Mouse (Mus musculus) cerebellum, postnatal 14 days (tissue): ENCODE measurements around the gene Arhgef28.

Experiments
- DNase-seq, 2 experiments: peaks; one replicate each; pipeline ENCODE4 v3.0.0; 2021; ENCODE audit warnings: mixed read lengths in 2 of 2

The Arhgef28 gene

GRCm38 (mm10) chr13:98183157-98183878 lies 22.9 kb downstream of the Arhgef28 start:
- DNase-seq: no peak

- DNase-seq: no peak
These were observed 23.9 kb downstream of the Arhgef28 start for GRCm38 (mm10) chr13:98182330-98182729.

- no peak for DNase-seq
These were observed 25.6 kb downstream of the Arhgef28 start for GRCm38 (mm10) chr13:98180636-98181035.

DNA sequence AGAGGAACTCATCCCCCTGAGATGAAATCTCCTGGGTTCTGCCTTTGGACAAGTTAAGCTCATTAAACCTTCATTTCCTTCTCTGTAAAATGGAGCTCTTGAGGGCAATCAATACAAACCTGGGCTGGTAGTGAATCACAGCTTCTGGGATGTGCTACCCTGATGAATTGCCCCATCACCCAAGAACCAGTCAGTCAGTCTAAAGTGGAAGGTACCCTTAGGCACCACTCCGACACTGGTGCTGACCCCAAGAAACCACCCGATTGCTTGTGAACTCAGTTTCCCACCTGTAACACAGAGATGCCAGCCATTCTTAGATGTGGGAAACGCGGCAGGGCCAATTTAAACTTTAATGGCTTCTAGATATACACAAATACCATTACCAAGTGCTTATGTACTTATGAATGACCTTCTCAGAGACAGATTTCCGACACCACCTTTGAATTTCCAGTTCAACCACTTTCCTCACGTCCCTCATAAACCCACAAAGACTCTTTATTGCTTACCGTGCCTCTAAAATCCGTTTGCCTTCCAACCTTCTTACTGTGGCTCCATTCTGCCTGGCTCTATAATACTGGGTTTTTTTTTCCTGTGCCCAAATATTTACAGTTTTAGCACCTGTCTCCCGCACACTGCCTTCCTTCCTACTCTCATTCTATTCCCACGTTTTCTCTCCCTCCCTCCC lies 30.8 kb downstream of the Arhgef28 start:
- no peak for DNase-seq

DNA sequence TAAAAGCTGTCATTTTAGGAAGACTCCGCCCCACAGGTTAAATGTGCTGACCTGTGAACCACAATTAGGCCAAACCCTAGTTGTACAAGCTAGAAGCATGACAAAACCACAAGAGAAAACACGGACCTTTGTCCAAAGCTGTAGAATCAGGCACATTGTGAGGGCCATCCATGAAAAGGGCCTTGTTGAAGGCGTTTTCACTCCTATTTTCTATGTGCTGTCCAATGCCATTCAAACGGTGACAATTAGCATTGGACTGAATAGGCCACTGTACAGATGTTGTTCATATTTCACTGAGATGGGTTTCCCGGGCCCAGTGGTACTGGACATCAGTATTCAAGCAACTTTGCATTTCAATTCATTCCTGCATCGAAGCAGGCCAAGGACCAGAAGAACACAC lies 33.2 kb downstream of the Arhgef28 start:
- no peak for DNase-seq

- DNase-seq: no peak
These were observed 33.9 kb downstream of the Arhgef28 start for GRCm38 (mm10) chr13:98172365-98172764.

GRCm38 (mm10) chr13:98171706-98172105 lies 34.5 kb downstream of the Arhgef28 start:
- no peak for DNase-seq

DNA sequence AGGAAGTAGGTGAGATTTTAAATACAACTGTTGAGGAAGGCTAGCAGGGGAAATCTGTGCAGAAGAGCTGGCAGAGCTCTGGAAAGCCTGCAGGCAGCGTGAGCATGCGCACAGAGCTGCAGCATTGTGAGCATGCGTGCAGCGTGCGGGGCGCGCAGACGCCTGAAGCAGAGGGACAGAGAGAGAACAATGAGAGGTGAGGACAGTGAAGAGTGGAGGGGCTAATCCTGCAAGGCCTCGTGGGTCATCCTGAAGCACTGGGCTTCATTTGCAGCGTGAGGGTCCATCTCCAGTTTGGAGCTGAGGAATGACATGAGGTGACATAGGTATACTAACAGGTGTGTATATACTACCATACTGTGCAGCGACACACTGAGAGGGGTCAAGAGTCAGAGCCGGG lies 35.0 kb downstream of the Arhgef28 start:
- DNase-seq: peak in 1 of 2 experiments; percentile 10

DNA sequence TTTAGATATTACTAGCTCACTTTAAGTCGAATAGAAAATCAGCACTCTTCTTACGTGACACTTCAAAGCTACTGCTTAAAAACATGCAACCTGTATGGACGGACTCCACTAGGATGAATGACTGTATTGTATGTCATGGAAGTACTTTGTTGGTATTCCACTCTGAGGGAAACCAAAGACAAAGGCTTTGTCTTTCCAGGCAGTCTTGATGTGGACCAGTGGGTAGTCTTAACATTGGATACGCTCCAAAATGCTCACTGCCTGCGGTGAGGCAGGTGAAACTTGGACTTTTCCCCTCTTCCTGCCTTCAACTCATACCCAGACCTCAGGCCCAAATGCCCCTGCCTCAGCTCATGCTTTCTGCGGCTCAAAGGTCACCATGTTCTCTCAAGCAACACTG lies 41.4 kb downstream of the Arhgef28 start:
- DNase-seq: no peak

DNA sequence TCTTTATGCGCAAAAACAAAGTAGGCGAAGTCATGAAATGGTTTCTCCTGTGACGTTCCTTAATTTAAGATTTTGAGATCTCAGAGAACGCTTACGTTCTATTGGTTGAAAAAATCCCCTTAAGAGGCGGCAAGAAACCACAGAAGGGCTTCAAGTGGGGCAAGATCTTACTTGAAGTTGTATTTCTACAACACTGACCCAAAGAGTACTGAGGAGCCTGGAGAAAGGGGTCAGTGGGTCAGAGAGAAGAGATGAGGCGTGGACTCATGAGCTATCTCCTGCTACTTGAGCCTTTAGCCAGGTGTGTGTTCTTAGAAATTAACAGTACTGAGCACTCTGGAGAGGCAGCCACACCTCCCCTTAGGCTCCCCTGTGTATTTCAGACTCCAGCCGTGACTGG lies 44.7 kb downstream of the Arhgef28 start:
- no peak for DNase-seq

GRCm38 (mm10) chr13:98156656-98157055 lies 49.6 kb downstream of the Arhgef28 start:
- no peak for DNase-seq

- DNase-seq: no peak
These were observed 53.5 kb downstream of the Arhgef28 start for GRCm38 (mm10) chr13:98152759-98153158.

DNA sequence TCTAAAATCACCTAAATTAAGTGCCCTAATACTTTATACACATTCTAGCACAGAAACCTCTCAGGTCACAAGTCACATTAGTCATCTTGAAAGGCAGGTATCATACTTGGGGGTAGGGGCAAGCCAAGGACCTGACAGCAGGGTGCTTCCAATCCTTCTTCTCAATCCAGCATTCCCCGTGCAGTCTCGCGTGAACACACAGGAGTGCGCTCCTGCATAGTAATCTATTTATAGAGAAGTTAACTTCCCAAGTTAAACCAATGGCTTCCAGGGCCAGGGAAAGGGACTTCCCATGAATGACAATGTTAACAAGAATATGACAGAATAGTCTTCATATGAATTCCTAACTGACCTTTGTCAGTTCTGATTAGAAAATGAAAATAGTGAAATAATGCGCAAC lies 58.7 kb downstream of the Arhgef28 start:
- no peak for DNase-seq

- no peak for DNase-seq
These were observed 59.6 kb downstream of the Arhgef28 start for GRCm38 (mm10) chr13:98146573-98147160.

DNA sequence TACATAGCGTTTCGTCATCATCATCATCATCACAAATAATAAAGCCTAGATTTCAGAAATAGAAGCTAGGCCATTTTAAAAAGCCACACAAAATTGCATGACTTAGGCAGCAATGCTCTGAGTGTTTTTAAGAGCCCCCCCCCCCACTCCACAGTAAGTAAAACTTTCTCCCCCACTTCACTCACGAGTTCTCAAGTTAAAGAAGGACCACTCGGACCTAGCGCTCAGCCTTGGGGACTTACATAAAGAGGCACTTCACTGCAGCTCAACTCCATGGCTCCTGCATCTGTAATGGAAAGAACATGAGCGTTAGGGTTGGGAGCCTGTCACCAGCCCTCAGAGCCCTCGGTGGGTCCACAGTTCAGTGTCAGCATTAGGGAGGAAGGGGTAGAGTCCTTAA lies 60.9 kb downstream of the Arhgef28 start:
- DNase-seq: no peak

DNA sequence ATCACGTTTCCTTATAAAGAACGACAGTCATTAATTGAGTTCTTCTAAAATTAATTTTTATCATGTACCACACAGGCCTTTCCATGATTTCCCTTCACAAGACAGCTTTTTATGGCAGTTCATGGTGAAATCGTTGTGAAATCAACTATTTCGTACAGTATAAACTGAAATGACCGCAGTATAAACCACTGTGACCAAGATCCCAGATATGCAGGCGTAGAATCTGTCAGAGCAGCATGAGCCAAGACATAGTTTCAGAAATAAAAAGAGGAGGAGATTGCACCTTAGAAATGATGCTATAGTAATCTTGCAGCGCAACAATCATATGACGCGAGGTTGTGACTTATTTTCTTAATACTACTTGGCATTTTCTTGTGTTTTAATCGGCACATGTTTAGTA lies 63.2 kb downstream of the Arhgef28 start:
- DNase-seq: no peak

DNA sequence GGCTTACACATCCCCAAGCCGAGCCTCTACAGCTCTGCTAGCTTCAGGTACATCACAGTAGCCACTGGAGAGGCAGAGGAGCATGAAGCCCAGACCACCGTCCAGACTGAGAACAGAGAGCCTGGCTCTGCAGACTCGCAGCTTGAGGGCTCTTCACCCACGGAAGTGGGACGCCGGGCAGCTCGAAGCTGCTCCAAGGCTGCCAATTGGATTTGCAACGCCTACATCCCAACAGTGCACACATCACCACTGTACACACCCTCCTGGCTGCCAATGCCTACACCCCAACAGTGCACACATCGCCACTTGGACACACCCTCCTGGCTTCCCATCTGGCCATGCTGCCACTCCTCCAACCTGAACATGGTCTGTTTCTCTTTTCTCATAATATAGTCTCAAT lies 65.6 kb downstream of the Arhgef28 start:
- DNase-seq: no peak

- DNase-seq: no peak
These were observed 67.5 kb downstream of the Arhgef28 start for GRCm38 (mm10) chr13:98138786-98139185.

DNA sequence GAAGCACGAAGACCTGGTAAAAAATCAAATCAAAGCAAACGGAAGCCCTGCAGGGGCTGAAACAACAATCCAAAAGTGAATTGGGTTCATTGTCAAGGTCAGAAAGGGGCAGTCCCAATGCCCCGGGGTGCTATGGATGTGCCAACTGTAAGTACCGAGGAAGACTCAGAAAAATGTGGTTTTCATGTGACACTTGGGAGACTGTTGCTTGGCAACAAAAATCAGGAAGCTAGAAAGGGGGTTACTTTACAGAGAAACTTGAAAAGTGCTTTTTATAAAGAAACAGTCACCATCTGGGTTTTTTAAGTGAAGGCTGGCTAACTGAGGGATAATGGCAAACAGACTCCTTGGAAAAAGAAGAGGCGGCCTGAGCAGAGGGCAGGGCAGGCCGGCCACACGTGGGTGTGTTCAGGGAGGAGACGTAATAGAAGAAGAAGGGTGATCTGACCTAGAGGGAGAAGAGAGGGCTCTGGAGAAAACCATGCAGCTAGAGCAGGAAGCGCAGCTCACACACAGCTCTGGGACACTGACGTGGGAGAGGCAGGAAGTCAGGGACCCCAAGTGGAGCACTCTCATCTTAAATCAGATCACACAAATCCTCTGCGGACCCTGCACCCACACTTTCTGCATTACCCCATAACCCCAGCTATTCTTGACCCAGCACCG lies 70.2 kb downstream of the Arhgef28 start:
- no peak for DNase-seq

DNA sequence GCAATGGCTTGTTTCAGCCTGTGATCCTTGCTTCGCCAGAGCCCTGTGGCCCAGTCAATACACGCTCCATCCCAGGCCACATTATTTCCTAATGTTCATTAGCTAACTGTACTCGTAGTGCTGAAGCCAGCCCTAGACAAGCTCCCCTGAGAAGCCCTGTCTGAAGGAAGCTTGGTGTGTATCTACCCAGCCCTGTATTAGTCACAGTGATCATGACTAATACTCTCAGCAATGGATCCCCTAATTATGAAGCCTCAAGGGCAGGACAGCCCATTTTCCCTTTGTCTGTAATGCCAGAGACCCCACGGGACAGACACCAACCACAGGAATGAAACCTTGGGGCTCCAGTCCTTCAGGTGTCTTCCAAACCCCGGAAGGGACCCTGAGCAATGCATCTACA lies 73.3 kb downstream of the Arhgef28 start:
- no peak for DNase-seq

DNA sequence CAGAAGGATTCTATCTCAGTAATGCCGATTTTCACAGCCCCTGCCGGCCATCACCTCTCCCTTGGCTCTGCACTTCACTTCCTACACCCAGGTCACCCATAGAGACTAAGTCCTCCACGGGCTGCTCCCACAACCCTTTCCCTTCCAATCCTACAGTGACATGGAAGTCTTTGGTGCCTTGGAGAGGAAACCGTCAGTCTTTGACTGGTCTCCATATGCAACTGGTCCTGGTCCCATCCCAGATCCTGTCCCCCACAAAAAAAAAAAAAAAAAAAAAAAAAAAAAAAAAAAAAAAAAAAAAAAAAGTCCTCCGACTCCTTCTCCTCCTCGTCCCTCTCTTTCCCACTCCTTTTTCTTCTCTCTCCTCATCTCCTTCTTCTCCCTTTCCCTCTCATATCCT lies 74.0 kb downstream of the Arhgef28 start:
- no peak for DNase-seq

DNA sequence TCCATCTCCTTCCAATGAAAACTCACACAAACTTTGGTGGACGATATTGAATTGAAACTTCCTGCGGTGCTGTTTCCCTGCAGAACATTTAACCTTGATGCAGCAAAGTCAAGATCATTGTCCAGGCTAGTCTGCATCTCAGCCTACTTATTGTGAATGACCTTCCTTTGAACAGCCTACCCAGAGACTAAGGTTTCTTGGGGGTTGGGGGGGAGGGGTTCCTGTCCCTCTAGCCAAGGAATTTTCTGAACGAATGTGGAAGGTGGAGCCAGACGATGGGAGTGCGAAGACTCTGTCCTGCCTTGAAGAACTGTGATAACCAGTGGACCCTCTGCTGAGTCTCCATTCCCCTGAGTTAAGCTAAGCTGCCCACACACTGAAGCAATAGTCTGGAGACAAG lies 80.6 kb downstream of the Arhgef28 start:
- DNase-seq: no peak

DNA sequence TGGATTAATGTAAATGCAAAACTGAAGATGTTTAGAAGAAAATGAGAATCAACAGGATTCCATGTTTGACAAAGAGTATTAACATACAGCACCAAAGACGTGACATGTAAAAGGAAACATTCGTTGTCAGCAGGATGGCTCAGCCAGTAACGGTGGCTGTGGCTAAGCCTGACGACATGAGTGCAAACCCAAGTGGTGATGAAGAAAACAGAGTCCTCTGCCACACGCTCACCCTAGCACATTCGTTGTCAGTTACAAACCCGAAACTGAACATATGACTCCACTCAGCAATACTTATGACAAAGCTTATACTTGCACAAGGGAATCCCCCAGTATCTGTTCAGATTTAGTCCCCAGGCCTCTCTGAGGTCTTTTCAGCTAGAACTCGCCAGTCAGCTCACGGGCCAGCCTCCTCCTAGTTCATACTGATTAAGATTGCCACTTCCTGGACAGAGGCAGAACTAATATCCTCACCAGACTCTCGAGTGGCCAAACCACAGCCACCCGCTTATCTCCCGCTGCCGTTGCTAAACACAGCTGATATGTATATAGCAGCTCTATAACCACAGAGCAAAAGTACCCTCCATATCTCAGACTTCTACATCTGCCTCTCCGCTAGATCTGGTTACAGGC lies 82.0 kb downstream of the Arhgef28 start:
- no peak for DNase-seq
